In genomic region chr15:100755498-100755859, GRCm38 (mm10) we compare ENCODE assay signal across 10 mouse cellular contexts. TPM values are rescaled to one million over a fixed set of nuclear protein-coding genes. Genes with fewer than 3 reads are reported as not detected.
DNase-seq lines count a peak whose midpoint lies in the region; ATAC-seq and TF ChIP-seq lines count a peak whose summit lies in the region.
"Had no signal": no experiment of that assay in that cellular context is flagged by ENCODE, and none has a peak within 500 bp of the region (broad histone marks: within the 10 kb centered on the region; RNA-seq: fewer than 3 reads in every experiment).

No protein-coding gene starts in this region.

- H3K27ac ChIP-seq in kidney, embryonic 15.5 days, result 0 out of 2 replicates have a peak overlapping the region, but pooled peaks have one; percentile 19
- H3K27ac ChIP-seq in ES-Bruce4 (ENCODE audit: insufficient read depth, low read length), result no peak overlapping the region
- H3K27ac ChIP-seq in forebrain, embryonic 11.5 days (ENCODE audit: low read depth, low read length), result no peak overlapping the region
- no peak overlapping the region; the same call in 1 of the 2 replicates for H3K27ac ChIP-seq in intestine, postnatal 0 days (ENCODE audit: low read depth, low read length)
- H3K27ac ChIP-seq: liver, embryonic 13.5 days had no signal

- no peak for TF ChIP-seq EP300 in ES-Bruce4 (IDR thresholded peaks at IDR 0.05; ENCODE audit: insufficient read depth, low read depth, low read length)

- H3K27me3 ChIP-seq in kidney, embryonic 15.5 days, result 0 out of 2 replicates have a peak, but pooled peaks cover 10% of the 10 kb centered on the region
- H3K27me3 ChIP-seq in ES-Bruce4 (ENCODE audit: control insufficient read depth, insufficient read depth, low read length, poor library complexity, severe bottlenecking), result no peaks in the 10 kb centered on the region
- no peaks in the 10 kb centered on the region for H3K27me3 ChIP-seq in forebrain, embryonic 11.5 days (ENCODE audit: control insufficient read depth, insufficient read depth, low read length)
- H3K27me3 ChIP-seq in intestine, postnatal 0 days (replicated peaks; ENCODE audit: control insufficient read depth, insufficient read depth, low read length), result no peaks in the 10 kb centered on the region

- 13% methylated on average over 6 of the region's 8 CpGs for WGBS in kidney, embryonic 15.5 days
- 46% methylated on average over 6 of the region's 8 CpGs for WGBS in forebrain, embryonic 11.5 days
- 12% methylated on average over 7 of the region's 8 CpGs for WGBS in intestine, postnatal 0 days

- no peak for DNase-seq in kidney, adult 8-10 months
- DNase-seq in forebrain, embryonic 11.5 days (ENCODE audit: low spot score), result no peak
- no peak for DNase-seq in adipocyte (ENCODE audit: low spot score)
- no peak for DNase-seq in frontal cortex, postnatal 25 days (ENCODE audit: low spot score in 2 of 2)
- no peak for DNase-seq in ovary, postnatal 36 days (ENCODE audit: low spot score)
- DNase-seq: liver, embryonic 13.5 days had no signal

- no peak for ATAC-seq in kidney, embryonic 15.5 days (replicated peaks; ENCODE audit: low FRiP score)
- ATAC-seq in forebrain, embryonic 11.5 days (replicated peaks; ENCODE audit: low FRiP score), result no peak
- ATAC-seq in intestine, postnatal 0 days, result peak; percentile 19; the same call in 1 of the 2 replicates

- no peak for TF ChIP-seq CTCF in ES-Bruce4 (IDR thresholded peaks at IDR 0.05; ENCODE audit: low read depth, low read length)
- no peak for TF ChIP-seq CTCF in intestine, postnatal 0 days (IDR thresholded peaks at IDR 0.05; ENCODE audit: low read depth)

- H3K4me1 ChIP-seq in kidney, embryonic 15.5 days, result peaks cover 30% of the 10 kb centered on the region
- peaks cover 8% of the 10 kb centered on the region for H3K4me1 ChIP-seq in ES-Bruce4 (ENCODE audit: control insufficient read depth, insufficient read depth, low read length)
- peaks cover 5% of the 10 kb centered on the region; the same call in 1 of the 2 replicates for H3K4me1 ChIP-seq in forebrain, embryonic 11.5 days (replicated peaks; ENCODE audit: control insufficient read depth, insufficient read depth, low read length)
- H3K4me1 ChIP-seq in intestine, postnatal 0 days (replicated peaks; ENCODE audit: control insufficient read depth, insufficient read depth, low read length), result no peaks in the 10 kb centered on the region

- H3K4me2 ChIP-seq in kidney, embryonic 15.5 days, result peak overlapping the region; percentile 51
- peak overlapping the region; percentile 36; the same call in 1 of the 2 replicates for H3K4me2 ChIP-seq in forebrain, embryonic 11.5 days (ENCODE audit: low read depth, low read length, severe bottlenecking)
- H3K4me2 ChIP-seq in intestine, postnatal 0 days (replicated peaks; ENCODE audit: low read depth), result peak overlapping the region; percentile 58
- H3K4me2 ChIP-seq: liver, embryonic 13.5 days had no signal

- H3K36me3 ChIP-seq in kidney, embryonic 15.5 days, result no peaks in the 10 kb centered on the region
- H3K36me3 ChIP-seq in ES-Bruce4 (ENCODE audit: control insufficient read depth, insufficient read depth, low read length, poor library complexity, severe bottlenecking), result no peaks in the 10 kb centered on the region
- no peaks in the 10 kb centered on the region for H3K36me3 ChIP-seq in forebrain, embryonic 11.5 days (ENCODE audit: control insufficient read depth, insufficient read depth, low read length)
- H3K36me3 ChIP-seq in intestine, postnatal 0 days (ENCODE audit: control insufficient read depth, insufficient read depth), result no peaks in the 10 kb centered on the region
- H3K36me3 ChIP-seq: liver, embryonic 13.5 days had no signal

- no peak overlapping the region for H3K9ac ChIP-seq in kidney, embryonic 15.5 days
- H3K9ac ChIP-seq in ES-Bruce4 (ENCODE audit: low read depth, poor library complexity, severe bottlenecking), result peak overlapping the region; percentile 49; the same call in 1 of the 2 replicates
- H3K9ac ChIP-seq in forebrain, embryonic 11.5 days (ENCODE audit: low read length), result peak overlapping the region; percentile 5; the same call in 1 of the 2 replicates
- H3K9ac ChIP-seq in intestine, postnatal 0 days (ENCODE audit: low read depth, low read length), result no peak overlapping the region
- H3K9ac ChIP-seq: liver, embryonic 13.5 days had no signal

- no peaks in the 10 kb centered on the region for H3K9me3 ChIP-seq in kidney, embryonic 15.5 days (replicated peaks)
- no peaks in the 10 kb centered on the region for H3K9me3 ChIP-seq in ES-Bruce4 (replicated peaks; ENCODE audit: control insufficient read depth, insufficient read depth, low read length, poor library complexity, severe bottlenecking)
- H3K9me3 ChIP-seq in forebrain, embryonic 11.5 days (ENCODE audit: control insufficient read depth, low read length), result no peaks in the 10 kb centered on the region
- H3K9me3 ChIP-seq in intestine, postnatal 0 days (ENCODE audit: control insufficient read depth), result no peaks in the 10 kb centered on the region
- H3K9me3 ChIP-seq: liver, embryonic 13.5 days had no signal

- no peak overlapping the region for H3K4me3 ChIP-seq in kidney, embryonic 15.5 days (replicated peaks)
- H3K4me3 ChIP-seq in ES-Bruce4 (ENCODE audit: low read depth, low read length), result no peak overlapping the region
- no peak overlapping the region for H3K4me3 ChIP-seq in forebrain, embryonic 11.5 days (ENCODE audit: low read depth, low read length)
- peak overlapping the region; percentile 20; the same call in 1 of the 2 replicates for H3K4me3 ChIP-seq in intestine, postnatal 0 days (ENCODE audit: low read depth, low read length)
- H3K4me3 ChIP-seq: erythroblast, embryonic 14.5 days; liver, embryonic 13.5 days had no signal

- TF ChIP-seq POLR2A in ES-Bruce4 (IDR thresholded peaks at IDR 0.05; ENCODE audit: insufficient read depth, low read length), result no peak

RNA-seq across cellular contexts. Expression of gene Slc4a8, which starts 6.1 kb away (rescaled TPM):
- 9.6 and 9.9 TPM in 2 replicates for polyA plus RNA-seq in kidney, embryonic 15.5 days (2015; fragmentation: Nextera tagmentation; extraction: Ambion mirVana)
- polyA plus RNA-seq in ES-Bruce4 (2011; ENCODE audit: insufficient read depth, insufficient read length, low read depth, missing spikeins), result 15.6 and 18.7 TPM in 2 replicates
- polyA plus RNA-seq in forebrain, embryonic 11.5 days (2014; fragmentation: Nextera tagmentation; extraction: Ambion mirVana), result 12.3 and 12.8 TPM in 2 replicates
- 1.4 and 2.8 TPM in 2 replicates for polyA plus RNA-seq in intestine, postnatal 0 days (2015; fragmentation: Nextera tagmentation; extraction: Ambion mirVana)

RNA-seq across cellular contexts. Expression of gene Galnt6, which starts 26.3 kb away (rescaled TPM):
- 1.0 and 2.4 TPM in 2 replicates for polyA plus RNA-seq in kidney, embryonic 15.5 days (2015; fragmentation: Nextera tagmentation; extraction: Ambion mirVana)
- polyA plus RNA-seq in ES-Bruce4 (2011; ENCODE audit: insufficient read depth, insufficient read length, low read depth, missing spikeins), result 25.1 and 28.1 TPM in 2 replicates
- polyA plus RNA-seq in forebrain, embryonic 11.5 days (2014; fragmentation: Nextera tagmentation; extraction: Ambion mirVana), result 0.12 and 0.20 TPM in 2 replicates
- 65.3 and 72.5 TPM in 2 replicates for polyA plus RNA-seq in intestine, postnatal 0 days (2015; fragmentation: Nextera tagmentation; extraction: Ambion mirVana)

Comparison
In these comparisons a context has a peak if more than half of its experiments do, and no peak if none do; other contexts are left out.
1. H3K9ac ChIP-seq: peak in ES-Bruce4 (single experiment) and forebrain, embryonic 11.5 days (single experiment); none in kidney, embryonic 15.5 days (single experiment) and intestine, postnatal 0 days (single experiment).
2. Peak in every context shown above with its lines, with median percentiles within 50 percentile points of each other: H3K4me2 ChIP-seq.